Mouse (Mus musculus) bone marrow macrophage, adult 2 months (primary cell): ENCODE results near the gene Rsbn1. TPM values are rescaled to one million over a fixed set of nuclear protein-coding genes. Genes with fewer than 3 reads are reported as not detected.

Source experiments
- H3K27ac ChIP-seq: 2 replicates; pipeline ENCODE4 v1.5.1; 2012; ENCODE audit warnings: low read depth, low read length; ENCODE audit not compliant: insufficient read depth
- H3K4me1 ChIP-seq: 2 replicates; pipeline ENCODE4 v1.6.1; 2012; ENCODE audit warnings: low read length; ENCODE audit not compliant: control insufficient read depth, insufficient read depth
- H3K4me3 ChIP-seq: 2 replicates; pipeline ENCODE4 v1.5.1; 2012; ENCODE audit warnings: mild to moderate bottlenecking, low read length, moderate library complexity; ENCODE audit not compliant: insufficient read depth
- CTCF ChIP-seq: IDR thresholded peaks from 2 replicates; pipeline ENCODE4 v1.5.1; 2012; ENCODE audit warnings: low read depth, mild to moderate bottlenecking, low read length, moderate library complexity
- POLR2A ChIP-seq: IDR thresholded peaks from 2 replicates; pipeline ENCODE4 v1.6.1; 2012; ENCODE audit warnings: mild to moderate bottlenecking, low read depth, low read length, borderline replicate concordance
- polyA plus RNA-seq: library from polyadenylated mRNA; stranded (reverse); fragments of >200 nt; gene quantifications from 2 replicates; pipeline ENCODE4 v1.2.4, GENCODE M21; 2012; ENCODE audit not compliant: missing spikeins, insufficient read depth, insufficient read length

Gene Rsbn1
- polyA plus RNA-seq, 1 experiment, result 13.4 TPM

DNA sequence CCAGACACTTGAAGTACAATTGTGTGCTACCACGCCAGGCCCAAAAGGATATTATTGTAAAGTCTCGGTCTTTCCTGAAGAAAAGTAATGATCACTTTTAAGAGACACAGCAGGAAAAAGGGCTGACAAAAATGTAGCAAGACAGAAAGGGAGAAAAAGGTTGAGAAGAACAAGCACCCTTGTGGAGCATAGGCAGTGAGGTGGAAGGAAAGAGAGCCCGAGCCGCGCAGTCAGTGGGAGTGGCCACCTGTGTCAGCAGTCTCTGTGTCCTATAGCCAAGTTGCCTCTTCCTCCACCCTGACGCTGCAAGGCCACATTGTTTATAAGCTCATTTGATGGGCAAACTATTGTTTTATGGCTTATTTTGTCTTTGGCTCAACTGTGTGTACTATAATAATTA, 13.6 kb downstream of the Rsbn1 start:
- peak overlapping the region; percentile 31; the same call in 1 of the 2 replicates for H3K27ac ChIP-seq
- peak overlapping the region; percentile 18 for H3K4me3 ChIP-seq
- TF ChIP-seq POLR2A (no peak), CTCF (no peak)

GRCm38 (mm10) chr3:103944794-103945562, 31.1 kb downstream of the Rsbn1 start:
- Histone ChIP-seq H3K4me3 (no peak overlapping the region), H3K27ac (no peak overlapping the region), H3K4me1 (peaks cover 7% of the 10 kb centered on the region)
- TF ChIP-seq CTCF (no peak), POLR2A (no peak)

More for the DNA sequence above, 13.6 kb downstream of the Rsbn1 start:
- peaks cover 13% of the 10 kb centered on the region for H3K4me1 ChIP-seq

- H3K4me1 ChIP-seq, result peaks cover 12% of the 10 kb centered on the region
- H3K4me3 ChIP-seq, result no peak overlapping the region
- TF ChIP-seq POLR2A, result no peak
- no peak for TF ChIP-seq CTCF
- no peak overlapping the region for H3K27ac ChIP-seq
These were observed 34.7 kb downstream of the Rsbn1 start for GRCm38 (mm10) chr3:103948666-103949065.

DNA sequence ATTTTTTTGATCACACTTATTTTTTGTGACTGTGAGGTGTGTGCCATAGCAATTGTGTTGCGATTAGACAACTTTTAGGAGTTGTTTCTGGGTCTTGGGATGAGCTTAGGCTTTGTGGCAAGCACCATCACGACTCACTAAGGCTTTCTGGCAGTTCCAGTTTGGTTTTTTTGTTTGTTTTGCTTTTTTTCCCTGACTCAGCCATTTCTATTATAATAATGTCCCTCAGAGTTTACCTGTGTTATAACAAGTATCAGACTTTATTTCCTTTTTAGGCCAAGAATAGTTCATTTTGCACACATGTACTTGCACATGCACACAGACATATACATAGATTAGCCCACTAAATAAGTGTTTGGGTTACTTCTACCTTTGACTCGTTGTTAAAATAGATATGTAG, 46.7 kb downstream of the Rsbn1 start:
- Histone ChIP-seq H3K4me1 (no peaks in the 10 kb centered on the region), H3K27ac (no peak overlapping the region), H3K4me3 (no peak overlapping the region)
- TF ChIP-seq POLR2A (no peak), CTCF (no peak)

- Histone ChIP-seq H3K27ac (peak overlapping the region; percentile 82), H3K4me1 (no peaks in the 10 kb centered on the region), H3K4me3 (peak overlapping the region; percentile 90)
- TF ChIP-seq POLR2A (no peak), CTCF (no peak)
These were observed 53.3 kb downstream of the Rsbn1 start for GRCm38 (mm10) chr3:103967231-103967630.

GRCm38 (mm10) chr3:103967861-103968691, 54.2 kb downstream of the Rsbn1 start, which contains the start of gene Phtf1:
Gene Phtf1 (plus strand): TSS chr3:103968110.
- no peaks in the 10 kb centered on the region for H3K4me1 ChIP-seq
- H3K4me3 ChIP-seq, result peak within 1 kb of the TSS; percentile 90
- TF ChIP-seq CTCF (no peak), POLR2A (no peak)
- H3K27ac ChIP-seq, result peak within 1 kb of the TSS; percentile 82

DNA sequence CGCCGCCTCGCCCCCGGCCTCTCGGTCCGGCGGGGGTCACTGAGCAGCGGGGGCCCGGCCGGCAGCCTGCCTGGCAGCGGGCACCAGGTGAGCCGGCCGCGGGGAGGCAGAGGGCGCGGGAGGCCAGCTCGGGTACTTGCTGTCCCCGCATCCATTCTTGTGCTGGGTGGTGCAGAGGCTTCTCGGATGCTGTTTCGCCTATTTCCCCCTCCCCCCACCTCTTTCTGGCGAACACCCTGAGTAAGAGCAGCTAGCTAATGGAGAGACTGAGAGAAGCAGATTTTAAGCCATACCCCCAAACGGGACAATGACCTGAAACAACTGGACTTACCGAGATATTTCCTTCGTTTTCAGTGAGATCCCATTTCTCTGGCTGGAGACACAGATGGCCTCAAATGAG, 54.8 kb downstream of the Rsbn1 start:
- TF ChIP-seq POLR2A (no peak), CTCF (no peak)
- peak overlapping the region; percentile 82; the same call in 1 of the 2 replicates for H3K27ac ChIP-seq

GRCm38 (mm10) chr3:103971157-103971556, 57.2 kb downstream of the Rsbn1 start:
- Histone ChIP-seq H3K4me3 (no peak overlapping the region), H3K4me1 (no peaks in the 10 kb centered on the region), H3K27ac (no peak overlapping the region)
- TF ChIP-seq POLR2A, result no peak
- TF ChIP-seq CTCF, result no peak

More for the DNA sequence above, 54.8 kb downstream of the Rsbn1 start:
- Histone ChIP-seq H3K4me3 (peak overlapping the region; percentile 90), H3K4me1 (no peaks in the 10 kb centered on the region)

GRCm38 (mm10) chr3:103984556-103984955, 70.6 kb downstream of the Rsbn1 start:
- Histone ChIP-seq H3K4me1 (peaks cover 5% of the 10 kb centered on the region), H3K27ac (no peak overlapping the region), H3K4me3 (no peak overlapping the region)
- TF ChIP-seq POLR2A (no peak), CTCF (no peak)

- TF ChIP-seq POLR2A (no peak), CTCF (no peak)
These were observed 71.3 kb downstream of the Rsbn1 start for GRCm38 (mm10) chr3:103985194-103985593.

More at GRCm38 (mm10) chr3:103985194-103985593, 71.3 kb downstream of the Rsbn1 start:
- H3K27ac ChIP-seq, result no peak overlapping the region
- H3K4me3 ChIP-seq, result no peak overlapping the region
- H3K4me1 ChIP-seq, result peaks cover 5% of the 10 kb centered on the region
